Mouse (Mus musculus) neutrophil, adult 5-6 weeks (primary cell): Measurements from ENCODE around the gene Ctns. TPM values are rescaled to one million over a fixed set of nuclear protein-coding genes. Genes with fewer than 3 reads are reported as not detected.
A peak's percentile ranks its signal among the peaks of the same experiment; 100 is the strongest.

Experiments used
- ATAC-seq: fragments of 151-379, 151-347 bp; 2 replicates; pipeline ENCODE4 v1.8.0; 2017; ENCODE audit warnings: mild to moderate bottlenecking, moderate TSS enrichment; ENCODE audit not compliant: insufficient number of reproducible peaks, poor library complexity, low FRiP score, severe bottlenecking; ENCODE audit errors: extremely low read depth
- total RNA-seq: library from RNA; stranded (forward); fragments of 200-1000 nt; gene quantifications from 2 replicates; pipeline ENCODE4 v1.2.3, GENCODE M21; 2017

Ctns gene
- total RNA-seq, 1 experiment from 2014 or later: 19.0 TPM

GRCm38 (mm10) chr11:73155071-73155470 is 43.8 kb downstream of the Ctns start:
- no peak for ATAC-seq

- ATAC-seq: no peak
Observed at GRCm38 (mm10) chr11:73148209-73148608, 50.6 kb downstream of the Ctns start.

- no peak for ATAC-seq
Observed at GRCm38 (mm10) chr11:73146975-73147365, 51.9 kb downstream of the Ctns start.

- ATAC-seq: no peak
Observed at GRCm38 (mm10) chr11:73146026-73146974, 52.5 kb downstream of the Ctns start.

GRCm38 (mm10) chr11:73144261-73144681 is 54.6 kb downstream of the Ctns start:
- ATAC-seq: no peak

GRCm38 (mm10) chr11:73137591-73138501 is 61.0 kb downstream of the Ctns start, which contains the start of gene Haspin:
TSS of gene Haspin (minus strand) at chr11:73138294.
- ATAC-seq: peak; percentile 89

- no peak for ATAC-seq
Observed at GRCm38 (mm10) chr11:73137116-73137515, 61.7 kb downstream of the Ctns start.

GRCm38 (mm10) chr11:73136587-73136986 is 62.3 kb downstream of the Ctns start:
- no peak for ATAC-seq

- no peak for ATAC-seq
Observed at GRCm38 (mm10) chr11:73134222-73134621, 64.6 kb downstream of the Ctns start.

Other genes with a start within 250 kb of the Ctns start
- gene Atp2a3, start 237.9 kb downstream of the Ctns start, total RNA-seq: 240 and 251 TPM in 2 replicates
- 2.4 and 2.6 TPM in 2 replicates for gene P2rx1, start 199.9 kb downstream of the Ctns start, total RNA-seq
- 5.1 and 6.3 TPM in 2 replicates for gene Camkk1, start 180.0 kb downstream of the Ctns start, total RNA-seq
- gene Ncbp3, start 151.3 kb downstream of the Ctns start, total RNA-seq: 17.4 and 18.7 TPM in 2 replicates
- 7.6 and 8.5 TPM in 2 replicates for gene Itgae, start 108.5 kb downstream of the Ctns start, total RNA-seq
- 3.9 and 4.3 TPM in 2 replicates for gene Haspin, start 60.7 kb downstream of the Ctns start, total RNA-seq
- gene P2rx5, start 38.6 kb downstream of the Ctns start, total RNA-seq: not detected in 2 replicates
- gene Emc6, start 22.0 kb downstream of the Ctns start, total RNA-seq: 15.4 and 17.8 TPM in 2 replicates
- 10.2 and 17.1 TPM in 2 replicates for gene Tax1bp3, start 22.0 kb downstream of the Ctns start, total RNA-seq
- gene Shpk, start 418 bp upstream of the Ctns start, total RNA-seq: 1.4 and 2.4 TPM in 2 replicates
- gene Trpv1, start 35.2 kb upstream of the Ctns start, total RNA-seq: not detected in 2 replicates
- 0.12 TPM in 1 of 2 replicates, not detected in the other for gene Trpv3, start 68.3 kb upstream of the Ctns start, total RNA-seq
- gene Aspa, start 130.6 kb upstream of the Ctns start, total RNA-seq: 1.9 TPM in 1 of 2 replicates, not detected in the other
- gene Gm49340, start 130.7 kb upstream of the Ctns start, total RNA-seq: not detected in 2 replicates
- not detected in 2 replicates for gene Spata22, start 130.7 kb upstream of the Ctns start, total RNA-seq
- gene Olfr20, start 151.7 kb upstream of the Ctns start, total RNA-seq: not detected in 2 replicates
- not detected in 2 replicates for gene Olfr376, start 172.2 kb upstream of the Ctns start, total RNA-seq
- gene Olfr1, start 200.6 kb upstream of the Ctns start, total RNA-seq: not detected in 2 replicates
- not detected in 2 replicates for gene Olfr378, start 229.4 kb upstream of the Ctns start, total RNA-seq